Mouse (Mus musculus) midbrain, embryonic 14.5 days (tissue): Measurements from ENCODE around the gene Myo7a. TPM values are rescaled to one million over a fixed set of nuclear protein-coding genes. Genes with fewer than 3 reads are reported as not detected.
A peak's percentile ranks its signal among the peaks of the same experiment; 100 is the strongest.

Experiments
- ATAC-seq: fragments of 200-750 bp; cut with Nextera tagmentation; 2 replicates; pipeline ENCODE4 v1.8.0; 2017; ENCODE audit warnings: moderate number of reproducible peaks, moderate library complexity; ENCODE audit not compliant: low FRiP score, low TSS enrichment
- DNase-seq: peaks from one replicate; pipeline ENCODE4 v3.0.0-alpha.2; 2015
- H3K27ac ChIP-seq: fragments of 300-500 bp; sonication (generic); replicated peaks from 2 replicates; pipeline ENCODE4 v1.5.1; 2014; ENCODE audit warnings: mild to moderate bottlenecking, low read depth, low read length, moderate library complexity
- H3K27me3 ChIP-seq: fragments of 300-500 bp; sonication (generic); 2 replicates; pipeline ENCODE4 v1.6.1; 2014; ENCODE audit warnings: low read length, control low read depth, mixed read lengths; ENCODE audit not compliant: control insufficient read depth, insufficient read depth
- H3K36me3 ChIP-seq: fragments of 300-500 bp; sonication (generic); 2 replicates; pipeline ENCODE4 v1.6.1; 2014; ENCODE audit warnings: low read length, control low read depth; ENCODE audit not compliant: control insufficient read depth, insufficient read depth
- H3K4me1 ChIP-seq: fragments of 300-500 bp; sonication (generic); 2 replicates; pipeline ENCODE4 v1.6.1; 2014; ENCODE audit warnings: mild to moderate bottlenecking, antibody characterized with exemption, low read length, control low read depth; ENCODE audit not compliant: control insufficient read depth, insufficient read depth
- H3K4me2 ChIP-seq: fragments of 300-500 bp; sonication (generic); 2 replicates; pipeline ENCODE4 v1.6.1; 2014; ENCODE audit warnings: mild to moderate bottlenecking, low read length, moderate library complexity
- H3K4me3 ChIP-seq: fragments of 300-500 bp; sonication (generic); replicated peaks from 2 replicates; pipeline ENCODE4 v1.5.1; 2014; ENCODE audit warnings: low read depth, low read length
- H3K9ac ChIP-seq: fragments of 300-500 bp; sonication (generic); replicated peaks from 2 replicates; pipeline ENCODE4 v1.6.1; 2014; ENCODE audit warnings: mild to moderate bottlenecking, low read length, moderate library complexity
- H3K9me3 ChIP-seq: fragments of 300-500 bp; sonication (generic); 2 replicates; pipeline ENCODE4 v1.6.1; 2016; ENCODE audit warnings: low read length, control low read depth, mixed read lengths; ENCODE audit not compliant: control insufficient read depth
- WGBS: fragments of 180-500 bp; shearing (Covaris S2); extraction: QIAGEN DNeasy Blood & Tissue Kit; methylation state at CpG from one replicate; pipeline ENCODE4 v1.1.7; 2014; 5-methylcytosine and 5-hydroxymethylcytosine counted together
- polyA plus RNA-seq: library from polyadenylated mRNA; unstranded; fragments of >200 nt; fragmentation: Nextera tagmentation; extraction: Ambion mirVana; gene quantifications from 2 replicates; pipeline ENCODE4 v1.2.1, GENCODE M21; 2014

The Myo7a gene
- polyA plus RNA-seq = 20.3 and 21.0 TPM in 2 replicates

- no peak for DNase-seq
These were observed at the start of gene Myo7a for GRCm38 (mm10) chr7:98119179-98119960. Gene Myo7a (minus strand): TSS chr7:98119524.

GRCm38 (mm10) chr7:98164999-98165528 is 45.7 kb upstream of the Myo7a start:
- Histone ChIP-seq H3K27me3 (no peaks in the 10 kb centered on the region), H3K27ac (no peak overlapping the region), H3K36me3 (no peaks in the 10 kb centered on the region), H3K9ac (no peak overlapping the region), H3K4me3 (no peak overlapping the region), H3K4me1 (0 out of 2 replicates have a peak, but pooled peaks cover 3% of the 10 kb centered on the region), H3K9me3 (no peaks in the 10 kb centered on the region), H3K4me2 (no peak overlapping the region)
- ATAC-seq = peak; percentile 40; the same call in 1 of the 2 replicates
- no peak for DNase-seq
- WGBS = 63% methylated on average over 10 of the region's 10 CpGs

More at GRCm38 (mm10) chr7:98119179-98119960, at the start of gene Myo7a:
- peak; percentile 10; the same call in 1 of the 2 replicates for ATAC-seq
- Histone ChIP-seq H3K27me3 (no peaks in the 10 kb centered on the region), H3K27ac (no peak within 1 kb of the TSS), H3K4me3 (peak within 1 kb of the TSS; percentile 10; the same call in 1 of the 2 replicates), H3K9me3 (no peaks in the 10 kb centered on the region), H3K36me3 (no peaks in the 10 kb centered on the region), H3K4me2 (peak within 1 kb of the TSS; percentile 56), H3K4me1 (no peaks in the 10 kb centered on the region), H3K9ac (0 out of 2 replicates have a peak within 1 kb of the TSS, but pooled peaks have one; percentile 7)
- WGBS = 32% methylated on average over 9 of the region's 9 CpGs

DNA sequence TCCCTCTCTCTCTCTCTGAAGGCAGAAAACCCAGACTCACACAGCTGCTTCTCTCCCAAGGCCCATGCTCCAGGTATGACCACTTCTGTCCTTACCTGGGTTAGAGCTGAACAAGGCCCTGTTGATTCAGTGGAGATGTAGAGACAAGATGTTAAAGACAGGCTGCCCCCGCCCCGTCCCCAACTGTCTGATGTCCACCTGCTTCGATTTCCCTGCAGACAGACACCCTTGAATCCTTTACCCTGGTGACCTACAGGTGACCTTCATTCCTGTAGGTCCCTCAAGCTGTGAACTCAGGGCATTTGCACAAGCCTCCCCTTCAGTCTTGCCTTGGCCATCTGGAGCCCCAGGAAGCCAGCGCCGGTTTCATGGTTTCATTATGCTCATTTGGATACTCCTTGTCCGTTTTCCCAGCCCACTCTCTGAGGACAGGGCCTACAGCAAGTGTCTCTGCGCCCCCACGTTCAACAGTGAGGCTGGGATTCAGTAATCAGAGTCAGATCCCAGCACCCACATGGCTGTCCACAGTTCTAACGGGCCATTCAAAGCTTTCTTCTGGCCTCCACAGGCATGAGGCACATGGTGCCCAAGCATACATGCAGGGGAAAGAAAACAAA is 45.2 kb upstream of the Myo7a start:
- Histone ChIP-seq H3K4me3 (no peak overlapping the region), H3K36me3 (no peaks in the 10 kb centered on the region), H3K9ac (no peak overlapping the region), H3K4me1 (0 out of 2 replicates have a peak, but pooled peaks cover 3% of the 10 kb centered on the region), H3K9me3 (no peaks in the 10 kb centered on the region), H3K27me3 (no peaks in the 10 kb centered on the region), H3K4me2 (no peak overlapping the region), H3K27ac (no peak overlapping the region)
- DNase-seq (no peak), ATAC-seq (no peak)
- WGBS = 84% methylated on average over 9 of the region's 9 CpGs

DNA sequence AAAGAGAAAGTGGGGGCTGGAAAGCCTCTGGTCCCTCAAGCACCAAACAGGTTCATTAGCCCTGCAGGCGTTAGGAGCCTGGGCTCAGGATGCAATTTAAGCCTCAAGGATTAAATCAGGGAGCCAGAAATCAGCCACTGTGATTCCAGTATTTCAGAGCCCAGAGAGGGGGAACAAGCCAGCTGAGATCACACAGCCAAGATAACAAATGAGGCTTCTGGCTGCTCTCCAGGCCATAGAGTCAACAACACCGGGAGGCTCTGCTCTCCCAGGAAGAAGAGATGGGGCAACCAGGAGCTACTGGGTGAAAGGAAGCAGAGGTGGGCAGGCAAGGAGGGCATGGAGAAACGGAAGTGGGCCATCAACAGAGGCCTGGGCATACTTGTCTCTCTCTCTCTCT is 44.4 kb upstream of the Myo7a start:
- Histone ChIP-seq H3K4me2 (no peak overlapping the region), H3K4me1 (0 out of 2 replicates have a peak, but pooled peaks cover 3% of the 10 kb centered on the region), H3K36me3 (no peaks in the 10 kb centered on the region), H3K27ac (no peak overlapping the region), H3K4me3 (no peak overlapping the region), H3K9ac (no peak overlapping the region), H3K27me3 (no peaks in the 10 kb centered on the region), H3K9me3 (no peaks in the 10 kb centered on the region)
- no peak for DNase-seq
- 56% methylated on average over 3 of the region's 3 CpGs for WGBS
- no peak for ATAC-seq

GRCm38 (mm10) chr7:98162239-98162638 is 42.9 kb upstream of the Myo7a start:
- no peak overlapping the region for H3K4me3 ChIP-seq
- WGBS = 80% methylated on average over 6 of the region's 6 CpGs
- DNase-seq (no peak), ATAC-seq (no peak)
- no peaks in the 10 kb centered on the region for H3K9me3 ChIP-seq
- H3K27me3 ChIP-seq = no peaks in the 10 kb centered on the region
- H3K4me2 ChIP-seq = no peak overlapping the region
- no peak overlapping the region for H3K27ac ChIP-seq
- H3K36me3 ChIP-seq = no peaks in the 10 kb centered on the region
- H3K4me1 ChIP-seq = peaks cover 10% of the 10 kb centered on the region
- H3K9ac ChIP-seq = no peak overlapping the region

DNA sequence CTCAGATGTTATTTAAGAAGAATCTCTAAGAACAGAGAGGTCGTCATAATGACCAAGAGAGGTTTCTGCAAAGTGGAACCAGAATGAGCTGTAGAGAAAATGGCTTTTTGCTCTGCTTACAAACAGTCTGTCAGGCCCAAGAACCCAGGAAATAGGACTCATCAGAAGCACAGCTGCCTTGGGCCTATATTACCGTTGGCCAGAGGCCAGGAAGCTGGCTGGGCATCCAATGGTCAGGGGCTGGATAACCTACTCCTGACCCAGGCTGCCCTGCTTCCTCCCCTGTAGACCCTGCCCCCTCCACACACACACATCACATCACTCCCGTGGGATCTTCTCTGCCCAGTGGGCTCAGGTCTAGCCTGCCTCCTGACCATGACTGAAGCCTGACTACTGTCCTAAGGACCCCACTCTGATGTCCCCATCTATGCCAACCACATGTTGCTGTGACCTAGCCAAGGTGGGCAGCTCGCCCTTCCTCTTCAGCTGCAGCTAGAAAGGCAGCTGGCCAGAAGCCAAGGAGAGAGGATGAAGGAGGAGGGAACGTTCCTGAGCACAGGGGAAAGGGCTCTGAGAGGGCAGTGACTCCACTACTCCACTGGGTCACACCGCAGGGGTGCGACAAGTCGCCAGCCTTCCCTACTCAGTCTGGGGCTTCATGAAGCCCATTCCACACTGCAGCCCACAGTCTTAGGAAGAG is 40.9 kb upstream of the Myo7a start:
- Histone ChIP-seq H3K4me2 (no peak overlapping the region), H3K4me1 (peaks cover 15% of the 10 kb centered on the region)
- no peak for DNase-seq

GRCm38 (mm10) chr7:98158481-98158880 is 39.2 kb upstream of the Myo7a start:
- Histone ChIP-seq H3K27ac (no peak overlapping the region), H3K27me3 (no peaks in the 10 kb centered on the region), H3K4me1 (peaks cover 12% of the 10 kb centered on the region), H3K36me3 (no peaks in the 10 kb centered on the region), H3K9me3 (no peaks in the 10 kb centered on the region), H3K4me3 (no peak overlapping the region), H3K4me2 (no peak overlapping the region), H3K9ac (no peak overlapping the region)
- DNase-seq = no peak
- 59% methylated on average over 8 of the region's 8 CpGs for whole genome bisulfite sequencing
- no peak for ATAC-seq

More for the DNA sequence above, 40.9 kb upstream of the Myo7a start:
- Histone ChIP-seq H3K27me3 (no peaks in the 10 kb centered on the region), H3K9me3 (no peaks in the 10 kb centered on the region), H3K36me3 (no peaks in the 10 kb centered on the region), H3K27ac (no peak overlapping the region), H3K9ac (no peak overlapping the region), H3K4me3 (no peak overlapping the region)
- WGBS = 66% methylated on average over 8 of the region's 8 CpGs
- no peak for ATAC-seq

DNA sequence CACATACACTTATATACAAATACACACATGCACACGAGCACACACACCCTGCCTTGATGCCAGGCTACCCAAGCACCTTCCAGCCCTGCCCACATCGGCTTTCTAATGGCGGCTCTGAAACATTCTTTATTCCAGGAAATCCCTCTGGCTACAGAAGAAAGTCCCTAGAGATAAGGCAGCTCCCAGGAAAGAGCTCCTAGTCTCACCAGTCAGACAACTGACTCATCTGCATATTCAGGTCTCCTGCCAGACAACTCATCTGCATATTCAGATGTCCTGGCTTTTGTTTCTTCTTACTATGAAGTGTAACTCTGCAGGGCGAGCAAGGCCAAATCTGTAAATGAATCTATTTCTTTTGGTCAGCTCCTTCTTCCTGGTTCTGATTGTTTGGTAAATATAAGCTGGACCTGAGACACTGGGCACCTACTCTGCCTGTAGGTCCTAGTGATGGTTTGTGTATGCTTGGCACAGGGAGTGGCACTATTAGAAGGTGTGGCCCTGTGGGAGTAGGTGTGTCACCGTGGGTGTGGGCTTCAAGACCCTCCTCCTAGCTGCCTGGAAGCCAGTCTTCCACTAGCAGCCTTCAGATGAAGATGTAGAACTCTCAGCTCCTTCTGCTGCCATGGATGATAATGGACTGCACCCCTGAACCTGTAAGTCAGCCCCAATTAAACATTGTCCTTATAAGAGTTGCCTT is 38.5 kb upstream of the Myo7a start:
- H3K9ac ChIP-seq = no peak overlapping the region
- no peaks in the 10 kb centered on the region for H3K9me3 ChIP-seq
- ATAC-seq (no peak), DNase-seq (no peak)
- H3K27me3 ChIP-seq = no peaks in the 10 kb centered on the region
- no peak overlapping the region for H3K27ac ChIP-seq
- H3K36me3 ChIP-seq = no peaks in the 10 kb centered on the region
- H3K4me2 ChIP-seq = no peak overlapping the region
- WGBS = 52% methylated on average over 5 of the region's 5 CpGs
- no peak overlapping the region for H3K4me3 ChIP-seq
- H3K4me1 ChIP-seq = peaks cover 12% of the 10 kb centered on the region
